Mouse (Mus musculus): Measurements from ENCODE around the gene Pgf. TPM values are rescaled to one million over a fixed set of nuclear protein-coding genes. Genes with fewer than 3 reads are reported as not detected.

The Pgf gene
- 11.7 and 13.1 TPM in 2 replicates for polyA plus RNA-seq (2015; fragmentation: Nextera tagmentation; extraction: Ambion mirVana)

GRCm38 (mm10) chr12:85177740-85178239, at the start of gene Pgf:
Gene Pgf (minus strand): TSS chr12:85177790.
- no peaks in the 10 kb centered on the region for H3K9me3 ChIP-seq (ENCODE audit: control insufficient read depth, low read length)
- no peaks in the 10 kb centered on the region for H3K36me3 ChIP-seq (ENCODE audit: control insufficient read depth, insufficient read depth, low read length)
- H3K27me3 ChIP-seq (replicated peaks; ENCODE audit: control insufficient read depth, insufficient read depth, low read length) = peaks cover 7% of the 10 kb centered on the region; the same call in 1 of the 2 replicates
- no peak for ATAC-seq
- 81% methylated on average over 10 of the region's 10 CpGs for WGBS
- no peak within 1 kb of the TSS for H3K27ac ChIP-seq (ENCODE audit: low read depth, low read length)
- H3K9ac ChIP-seq (ENCODE audit: low read depth, low read length) = peak within 1 kb of the TSS; percentile 63
- peaks cover 38% of the 10 kb centered on the region for H3K4me1 ChIP-seq (ENCODE audit: control insufficient read depth, insufficient read depth, low read depth, low read length)
- H3K4me2 ChIP-seq (ENCODE audit: low read length) = peak within 1 kb of the TSS; percentile 78
- peak within 1 kb of the TSS; percentile 40 for H3K4me3 ChIP-seq (ENCODE audit: low read length)

DNA sequence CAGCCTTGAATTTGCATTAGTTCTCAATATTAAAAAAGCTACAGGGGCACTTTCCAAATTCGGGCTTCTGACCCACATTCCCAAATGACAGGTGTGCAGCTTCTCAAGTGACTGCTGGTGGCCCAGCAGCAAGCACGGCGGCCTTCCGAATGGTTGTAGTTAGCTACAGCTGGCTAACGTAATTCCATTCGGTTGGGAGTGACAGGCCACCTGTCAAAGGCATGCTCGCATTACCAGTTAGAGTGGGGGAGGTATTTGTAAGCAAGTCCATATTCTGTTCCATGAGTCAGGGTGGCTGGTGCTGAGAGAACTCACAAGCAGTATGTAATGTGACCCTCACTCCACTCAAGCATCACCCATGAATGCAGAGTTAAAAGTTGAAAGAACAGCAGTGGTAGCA, 49.6 kb upstream of the Pgf start:
- no peak overlapping the region for H3K4me2 ChIP-seq (ENCODE audit: low read length)
- no peak for ATAC-seq
- H3K36me3 ChIP-seq (ENCODE audit: control insufficient read depth, insufficient read depth, low read length) = peaks cover 20% of the 10 kb centered on the region
- no peaks in the 10 kb centered on the region for H3K27me3 ChIP-seq (replicated peaks; ENCODE audit: control insufficient read depth, insufficient read depth, low read length)
- H3K27ac ChIP-seq (ENCODE audit: low read depth, low read length) = no peak overlapping the region
- H3K9me3 ChIP-seq (ENCODE audit: control insufficient read depth, low read length) = no peaks in the 10 kb centered on the region
- no peaks in the 10 kb centered on the region for H3K4me1 ChIP-seq (ENCODE audit: control insufficient read depth, insufficient read depth, low read depth, low read length)
- 78% methylated on average over 7 of the region's 7 CpGs for WGBS
- no peak overlapping the region for H3K4me3 ChIP-seq (ENCODE audit: low read length)
- no peak overlapping the region for H3K9ac ChIP-seq (ENCODE audit: low read depth, low read length)

- no peak for ATAC-seq
- 3% methylated on average over 12 of the region's 12 CpGs for WGBS
These were observed 42.3 kb upstream of the Pgf start for GRCm38 (mm10) chr12:85219905-85220290.

GRCm38 (mm10) chr12:85219236-85219904, 41.8 kb upstream of the Pgf start, which contains the start of gene Eif2b2:
Gene Eif2b2 (plus strand): TSS chr12:85219481.
- peak; percentile 100 for ATAC-seq

More at GRCm38 (mm10) chr12:85219905-85220290, 42.3 kb upstream of the Pgf start:
- H3K27ac ChIP-seq (ENCODE audit: low read depth, low read length) = peak overlapping the region; percentile 80; the same call in 1 of the 2 replicates
- H3K4me3 ChIP-seq (ENCODE audit: low read length) = peak overlapping the region; percentile 90
- H3K4me1 ChIP-seq (ENCODE audit: control insufficient read depth, insufficient read depth, low read depth, low read length) = peaks cover 13% of the 10 kb centered on the region
- H3K4me2 ChIP-seq (ENCODE audit: low read length) = peak overlapping the region; percentile 81
- H3K27me3 ChIP-seq (replicated peaks; ENCODE audit: control insufficient read depth, insufficient read depth, low read length) = no peaks in the 10 kb centered on the region
- peaks cover 14% of the 10 kb centered on the region for H3K36me3 ChIP-seq (ENCODE audit: control insufficient read depth, insufficient read depth, low read length)
- peak overlapping the region; percentile 77 for H3K9ac ChIP-seq (ENCODE audit: low read depth, low read length)
- no peaks in the 10 kb centered on the region for H3K9me3 ChIP-seq (ENCODE audit: control insufficient read depth, low read length)

GRCm38 (mm10) chr12:85217733-85218310, 40.2 kb upstream of the Pgf start:
- H3K27ac ChIP-seq (ENCODE audit: low read depth, low read length) = no peak overlapping the region
- H3K4me2 ChIP-seq (ENCODE audit: low read length) = no peak overlapping the region
- no peaks in the 10 kb centered on the region for H3K9me3 ChIP-seq (ENCODE audit: control insufficient read depth, low read length)
- no peaks in the 10 kb centered on the region for H3K27me3 ChIP-seq (replicated peaks; ENCODE audit: control insufficient read depth, insufficient read depth, low read length)
- H3K4me3 ChIP-seq (ENCODE audit: low read length) = no peak overlapping the region
- peaks cover 13% of the 10 kb centered on the region for H3K4me1 ChIP-seq (ENCODE audit: control insufficient read depth, insufficient read depth, low read depth, low read length)
- no peak overlapping the region for H3K9ac ChIP-seq (ENCODE audit: low read depth, low read length)
- ATAC-seq = no peak
- H3K36me3 ChIP-seq (ENCODE audit: control insufficient read depth, insufficient read depth, low read length) = peaks cover 3% of the 10 kb centered on the region; the same call in 1 of the 2 replicates
- 85% methylated on average over 2 of the region's 2 CpGs for WGBS

More at GRCm38 (mm10) chr12:85219236-85219904, 41.8 kb upstream of the Pgf start, which contains the start of gene Eif2b2:
- WGBS = under 1% methylated on average over 51 of the region's 54 CpGs
- Histone ChIP-seq H3K9ac (ENCODE audit: low read depth, low read length) (peak within 1 kb of the TSS; percentile 77), H3K4me3 (ENCODE audit: low read length) (peak within 1 kb of the TSS; percentile 90), H3K27me3 (replicated peaks; ENCODE audit: control insufficient read depth, insufficient read depth, low read length) (no peaks in the 10 kb centered on the region), H3K4me2 (ENCODE audit: low read length) (peak within 1 kb of the TSS; percentile 81), H3K4me1 (ENCODE audit: control insufficient read depth, insufficient read depth, low read depth, low read length) (peaks cover 13% of the 10 kb centered on the region), H3K9me3 (ENCODE audit: control insufficient read depth, low read length) (no peaks in the 10 kb centered on the region), H3K36me3 (ENCODE audit: control insufficient read depth, insufficient read depth, low read length) (peaks cover 9% of the 10 kb centered on the region; the same call in 1 of the 2 replicates), H3K27ac (ENCODE audit: low read depth, low read length) (peak within 1 kb of the TSS; percentile 83)

- Histone ChIP-seq H3K4me2 (ENCODE audit: low read length) (no peak overlapping the region), H3K9me3 (ENCODE audit: control insufficient read depth, low read length) (no peaks in the 10 kb centered on the region), H3K4me3 (ENCODE audit: low read length) (no peak overlapping the region), H3K27ac (ENCODE audit: low read depth, low read length) (no peak overlapping the region), H3K4me1 (ENCODE audit: control insufficient read depth, insufficient read depth, low read depth, low read length) (peaks cover 1% of the 10 kb centered on the region), H3K36me3 (ENCODE audit: control insufficient read depth, insufficient read depth, low read length) (no peaks in the 10 kb centered on the region), H3K27me3 (replicated peaks; ENCODE audit: control insufficient read depth, insufficient read depth, low read length) (no peaks in the 10 kb centered on the region), H3K9ac (ENCODE audit: low read depth, low read length) (no peak overlapping the region)
- WGBS = 76% methylated on average over 5 of the region's 5 CpGs
- ATAC-seq = no peak
These were observed 37.4 kb upstream of the Pgf start for GRCm38 (mm10) chr12:85215031-85215430.

DNA sequence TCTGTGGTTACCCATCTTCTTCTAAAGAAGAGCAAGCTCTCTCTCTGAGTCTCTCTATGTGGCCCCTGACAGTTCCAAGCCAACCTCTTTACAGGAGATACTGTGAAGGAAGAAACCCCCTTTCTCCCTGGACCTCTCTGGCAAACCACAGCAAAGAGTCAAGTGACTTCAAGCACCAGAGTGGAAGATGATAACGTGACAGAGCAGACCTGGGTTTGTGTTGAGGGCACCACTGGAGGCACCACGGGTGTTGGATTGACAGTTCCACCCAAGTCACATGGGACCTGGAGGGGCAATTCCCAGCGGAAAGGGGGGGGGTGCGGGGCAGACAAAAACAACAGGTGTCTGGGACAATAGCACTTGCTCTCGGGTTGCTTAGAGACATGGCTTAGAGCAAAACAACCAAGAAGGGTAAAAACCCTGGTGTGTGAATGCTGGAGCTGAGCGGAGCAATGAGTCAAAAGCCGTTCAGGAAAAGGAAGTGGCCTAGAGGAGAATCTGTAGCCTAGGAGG, 31.2 kb upstream of the Pgf start:
- no peak overlapping the region for H3K9ac ChIP-seq (ENCODE audit: low read depth, low read length)
- ATAC-seq = no peak
- no peaks in the 10 kb centered on the region for H3K27me3 ChIP-seq (replicated peaks; ENCODE audit: control insufficient read depth, insufficient read depth, low read length)
- H3K4me3 ChIP-seq (ENCODE audit: low read length) = no peak overlapping the region
- H3K4me1 ChIP-seq (ENCODE audit: control insufficient read depth, insufficient read depth, low read depth, low read length) = no peaks in the 10 kb centered on the region
- 37% methylated on average over 7 of the region's 7 CpGs for WGBS
- H3K9me3 ChIP-seq (ENCODE audit: control insufficient read depth, low read length) = no peaks in the 10 kb centered on the region
- no peak overlapping the region for H3K4me2 ChIP-seq (ENCODE audit: low read length)
- H3K36me3 ChIP-seq (ENCODE audit: control insufficient read depth, insufficient read depth, low read length) = no peaks in the 10 kb centered on the region
- H3K27ac ChIP-seq (ENCODE audit: low read depth, low read length) = no peak overlapping the region

DNA sequence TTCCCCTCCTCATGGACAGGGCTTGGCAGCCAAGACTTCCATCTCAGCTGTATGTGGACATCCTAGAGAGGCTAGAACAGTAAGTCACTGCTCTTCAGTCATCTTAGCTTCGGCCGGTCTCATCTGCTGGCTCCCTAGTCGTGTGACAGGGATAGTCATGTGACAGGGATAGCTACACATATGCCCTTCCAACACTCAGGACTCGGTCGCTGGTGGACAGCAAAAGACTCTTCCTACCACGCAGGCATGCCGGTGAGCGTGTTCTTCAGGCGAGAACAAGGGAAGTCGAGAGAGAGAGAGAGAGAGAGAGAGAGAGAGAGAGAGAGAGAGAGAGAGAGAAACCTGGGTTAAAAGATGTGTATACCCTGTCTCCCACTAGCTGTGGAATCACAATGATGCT, 27.8 kb upstream of the Pgf start:
- no peaks in the 10 kb centered on the region for H3K36me3 ChIP-seq (ENCODE audit: control insufficient read depth, insufficient read depth, low read length)
- WGBS = 93% methylated on average over 10 of the region's 10 CpGs
- H3K27ac ChIP-seq (ENCODE audit: low read depth, low read length) = no peak overlapping the region
- no peak overlapping the region for H3K9ac ChIP-seq (ENCODE audit: low read depth, low read length)
- peaks cover 10% of the 10 kb centered on the region for H3K4me1 ChIP-seq (ENCODE audit: control insufficient read depth, insufficient read depth, low read depth, low read length)
- H3K9me3 ChIP-seq (ENCODE audit: control insufficient read depth, low read length) = no peaks in the 10 kb centered on the region
- H3K4me2 ChIP-seq (ENCODE audit: low read length) = no peak overlapping the region
- no peak overlapping the region for H3K4me3 ChIP-seq (ENCODE audit: low read length)
- no peaks in the 10 kb centered on the region for H3K27me3 ChIP-seq (replicated peaks; ENCODE audit: control insufficient read depth, insufficient read depth, low read length)
- ATAC-seq = no peak

DNA sequence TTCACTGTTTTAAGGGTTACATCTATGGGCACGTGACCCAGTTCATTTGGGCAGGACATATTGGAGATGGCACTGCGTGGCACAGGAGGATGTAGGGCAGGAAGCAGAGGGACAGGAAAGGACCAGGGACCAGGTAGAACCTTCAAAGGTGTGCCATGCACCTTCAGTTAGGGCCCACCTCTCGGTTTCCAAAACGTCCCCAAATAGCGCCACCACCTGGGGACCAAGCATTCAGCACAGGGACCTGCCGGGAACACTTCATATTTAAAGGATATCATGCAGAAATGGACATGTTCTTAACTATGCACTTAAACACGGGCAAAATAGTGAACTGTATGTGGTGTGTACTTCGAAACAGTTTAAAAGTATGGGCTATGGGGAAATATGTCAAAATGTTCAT, 26.5 kb upstream of the Pgf start:
- Histone ChIP-seq H3K27me3 (replicated peaks; ENCODE audit: control insufficient read depth, insufficient read depth, low read length) (no peaks in the 10 kb centered on the region), H3K4me2 (ENCODE audit: low read length) (no peak overlapping the region), H3K4me3 (ENCODE audit: low read length) (no peak overlapping the region), H3K36me3 (ENCODE audit: control insufficient read depth, insufficient read depth, low read length) (no peaks in the 10 kb centered on the region), H3K9me3 (ENCODE audit: control insufficient read depth, low read length) (no peaks in the 10 kb centered on the region), H3K9ac (ENCODE audit: low read depth, low read length) (no peak overlapping the region), H3K27ac (ENCODE audit: low read depth, low read length) (no peak overlapping the region), H3K4me1 (ENCODE audit: control insufficient read depth, insufficient read depth, low read depth, low read length) (peaks cover 10% of the 10 kb centered on the region)
- WGBS = 48% methylated on average over 8 of the region's 8 CpGs
- ATAC-seq = no peak

All from hindbrain, embryonic 16.5 days (tissue).